Mouse (Mus musculus) adrenal gland, postnatal 14 days (tissue): ENCODE results near the gene Fcgrt. TPM values are rescaled to one million over a fixed set of nuclear protein-coding genes. Genes with fewer than 3 reads are reported as not detected.
"Not testable (repeated sequence)": the region's sequence is repeated elsewhere in the genome, so short reads cannot be mapped to it uniquely, and the experiment has no call there.

Experiments used
- DNase-seq: peaks from one replicate; pipeline ENCODE4 v3.0.0; 2021; ENCODE audit warnings: mixed read lengths
- total RNA-seq: library from RNA; stranded (reverse); gene quantifications from 2 replicates; pipeline ENCODE4 v1.2.3, GENCODE M21; 2021

Fcgrt gene
- total RNA-seq, 1 experiment from 2014 or later = 138 TPM

DNA sequence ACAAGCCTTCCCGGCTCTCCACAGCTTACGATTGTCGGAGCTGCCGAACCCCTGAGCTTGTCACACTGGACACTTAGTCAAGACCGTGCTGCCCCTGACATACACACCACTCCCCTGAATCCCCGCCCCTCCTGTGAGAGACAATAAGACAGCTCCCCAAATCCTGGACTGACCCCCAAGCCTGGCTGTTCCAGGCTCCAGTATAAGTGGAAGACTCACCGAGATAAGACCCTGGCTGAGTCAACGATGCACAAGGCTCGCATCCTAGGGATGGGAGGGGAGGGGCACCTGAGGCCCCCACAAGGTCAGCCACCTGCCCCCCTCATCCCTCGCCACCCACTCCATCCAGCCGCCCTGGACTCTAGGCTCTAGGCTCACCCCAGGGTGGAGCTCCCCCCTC, 28.2 kb upstream of the Fcgrt start:
- DNase-seq = no peak

DNA sequence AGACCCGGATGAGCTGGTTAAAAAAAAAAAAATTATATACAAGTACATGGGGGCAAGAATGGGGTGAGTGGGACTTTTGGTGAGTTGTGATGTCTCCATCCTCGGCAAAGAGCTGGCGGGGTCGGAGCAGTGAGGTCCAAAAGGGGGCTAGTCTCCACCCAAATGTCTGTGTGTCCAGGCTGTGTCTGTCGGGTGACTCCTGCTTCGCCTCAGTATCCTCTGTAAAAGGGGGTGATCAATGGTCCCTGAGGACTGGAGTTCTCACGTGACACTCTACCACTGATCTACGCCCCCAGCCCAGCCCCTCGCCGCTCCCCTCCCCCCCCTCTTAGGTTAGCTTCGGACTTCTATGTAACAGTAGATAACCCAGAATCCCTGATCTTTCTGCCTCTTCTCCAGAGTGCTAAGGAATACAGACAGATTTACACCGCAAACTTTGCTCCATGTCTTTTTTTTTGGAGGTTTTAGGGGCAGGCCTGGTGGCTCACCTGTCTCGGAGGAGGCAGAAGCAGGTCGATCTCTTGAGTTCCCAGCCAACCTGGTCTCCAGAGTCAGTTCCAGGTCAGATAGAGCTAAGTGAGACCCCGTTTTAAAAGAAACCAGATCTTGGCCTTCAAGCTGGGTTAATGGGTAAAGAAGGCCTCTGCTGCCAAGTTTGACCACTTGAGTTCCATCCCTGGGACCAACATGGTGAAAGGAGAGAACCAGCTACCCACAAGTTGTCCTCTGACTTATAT, 26.3 kb upstream of the Fcgrt start:
- no peak for DNase-seq

DNA sequence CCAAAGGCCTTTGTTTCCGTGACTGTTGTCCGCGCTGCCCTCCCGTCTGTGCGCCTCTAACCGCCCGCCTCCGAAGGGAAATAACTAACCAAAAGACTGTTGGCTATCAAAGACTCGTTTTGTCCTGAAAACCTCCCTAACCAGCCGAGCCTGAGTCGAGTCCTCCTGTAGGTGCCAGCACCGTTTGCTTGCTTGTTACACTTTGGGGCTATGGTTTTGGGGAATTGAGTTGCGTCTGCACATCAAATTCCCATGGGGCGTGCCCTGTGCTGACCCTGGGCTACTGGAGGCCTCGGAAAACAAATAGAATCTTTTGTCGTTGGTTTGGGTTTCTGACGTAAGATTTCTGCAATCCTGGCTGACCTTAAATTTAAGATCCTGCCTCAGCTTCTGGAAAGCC, 25.7 kb upstream of the Fcgrt start:
- peak; percentile 65 for DNase-seq

DNA sequence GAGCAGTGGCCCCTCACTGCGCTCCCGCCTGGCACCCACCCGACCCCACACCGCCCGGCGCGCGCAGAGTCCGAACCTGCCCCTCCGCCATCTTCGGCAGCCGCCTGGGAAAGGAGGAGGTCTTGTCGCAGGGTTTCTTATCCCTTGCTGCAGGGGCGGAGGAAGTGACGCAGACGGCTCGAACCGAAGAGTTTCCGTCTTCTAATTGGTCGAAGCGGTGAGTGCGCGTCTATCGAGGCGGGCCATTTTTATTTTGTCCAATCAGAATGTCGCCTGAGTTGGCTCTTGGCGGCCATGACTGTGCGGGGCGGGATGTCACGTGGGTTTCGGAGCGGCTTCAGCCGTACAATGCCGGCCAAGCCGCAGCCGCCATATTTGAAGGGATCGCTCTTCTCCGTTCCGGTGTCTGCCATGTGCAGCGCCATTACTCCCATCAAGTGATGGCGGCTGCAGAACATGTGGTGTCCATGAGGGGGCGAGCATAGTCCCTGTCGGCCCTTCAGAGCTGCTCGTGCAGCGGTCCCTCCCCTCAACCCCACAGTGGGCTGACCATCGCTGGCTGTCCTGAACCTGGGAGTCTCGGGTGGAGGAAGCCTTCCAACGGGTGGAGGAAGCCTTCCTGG, 25.1 kb upstream of the Fcgrt start, which contains the start of gene Rpl13a:
Gene Rpl13a (minus strand): TSS at position 138 of the 623 bp plus-strand sequence.
- DNase-seq = peak; percentile 98

DNA sequence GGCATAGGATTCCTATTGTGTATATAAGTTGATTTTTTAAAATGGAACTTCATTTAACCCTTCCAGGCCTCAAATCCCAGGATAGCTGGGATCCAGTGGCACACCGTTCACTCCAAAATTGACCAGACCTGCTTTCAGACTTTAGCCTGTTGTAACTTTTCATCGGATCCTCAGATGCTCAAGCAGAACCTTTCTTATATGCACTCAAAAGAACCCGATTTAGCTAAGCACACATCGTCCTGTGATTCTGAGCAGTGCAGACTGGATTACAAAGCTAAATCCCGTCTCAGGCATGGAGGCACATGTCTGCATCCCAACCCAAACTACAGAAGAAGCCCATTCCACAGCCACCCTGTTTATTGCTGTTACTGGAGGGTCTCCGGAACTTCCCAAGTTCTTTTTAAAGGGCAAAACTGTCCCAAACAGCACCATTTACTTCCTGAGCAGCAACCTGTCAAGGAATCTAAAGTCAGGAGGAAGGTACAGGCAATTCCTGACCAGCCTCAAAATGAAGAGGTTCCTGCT, 24.1 kb upstream of the Fcgrt start:
- DNase-seq = no peak

DNA sequence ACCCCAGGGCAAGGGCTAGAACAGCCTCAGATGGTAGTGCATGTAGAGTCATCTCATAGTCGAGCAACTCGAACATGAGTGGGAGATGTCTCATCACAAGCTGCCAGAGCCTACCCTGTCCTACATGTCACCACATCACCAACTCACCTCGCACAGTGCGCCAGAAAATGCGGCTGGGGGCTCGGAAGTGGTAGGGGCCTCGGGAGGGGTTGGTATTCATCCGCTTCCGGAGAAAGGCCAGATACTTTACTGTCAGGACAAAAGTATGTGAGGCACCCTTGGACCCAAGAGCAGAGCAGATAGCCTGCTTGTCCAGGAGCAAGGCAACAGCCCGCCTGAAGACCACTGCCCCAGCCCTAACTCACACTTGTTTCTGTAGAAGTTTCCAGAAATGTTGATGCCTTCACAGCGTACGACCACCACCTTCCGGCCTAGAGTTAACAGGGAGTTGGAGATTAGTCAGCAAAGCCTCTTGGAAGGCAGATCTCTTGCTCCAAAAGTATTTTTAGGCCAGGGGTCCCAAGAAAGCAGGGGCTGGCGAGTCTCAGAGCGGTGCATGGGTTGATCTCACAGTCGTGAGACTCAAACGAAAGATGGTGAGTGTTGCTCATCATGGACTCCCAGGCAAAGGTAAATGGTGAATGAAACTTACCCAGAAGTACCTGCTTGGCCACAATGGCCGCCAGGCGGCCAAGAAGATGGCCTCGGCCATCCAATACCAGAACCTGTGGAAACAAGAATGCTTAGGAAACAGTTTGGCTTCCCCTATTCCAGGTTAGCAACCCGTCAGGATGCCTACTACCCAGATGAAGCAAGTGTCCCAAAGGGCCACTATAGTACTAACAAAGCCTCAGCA, 23.4 kb upstream of the Fcgrt start:
- no peak for DNase-seq

DNA sequence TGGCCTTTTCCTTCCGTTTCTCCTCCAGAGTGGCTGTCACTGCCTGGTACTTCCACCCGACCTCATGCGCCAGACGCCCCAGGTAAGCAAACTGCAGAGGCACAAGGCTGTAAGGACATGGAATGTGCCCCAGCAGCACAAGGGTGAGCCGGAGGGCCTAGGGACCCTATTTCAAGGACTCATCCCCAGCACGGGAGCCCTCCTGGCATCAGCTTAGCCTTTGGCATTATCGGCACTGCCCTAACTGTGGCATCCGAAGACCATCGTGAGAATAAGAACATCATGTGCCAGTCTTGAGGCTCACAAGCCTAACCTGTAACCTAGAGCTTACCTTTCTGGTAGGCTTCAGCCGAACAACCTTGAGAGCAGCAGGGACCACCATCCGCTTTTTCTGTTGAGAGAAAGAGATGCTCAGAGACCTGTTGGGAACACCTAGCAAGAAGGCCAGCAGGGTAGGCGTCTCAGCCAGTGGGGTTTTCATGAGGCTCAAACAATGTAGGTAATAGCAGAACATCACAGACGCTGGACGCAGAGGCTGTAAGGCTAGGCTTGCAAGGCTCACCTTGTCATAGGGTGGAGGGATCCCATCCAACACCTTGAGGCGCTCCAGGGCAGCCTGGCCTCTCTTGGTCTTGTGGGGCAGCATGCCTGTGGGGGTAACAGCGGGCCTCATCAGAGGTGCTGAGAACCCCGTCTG, 22.6 kb upstream of the Fcgrt start:
- DNase-seq = no peak

DNA sequence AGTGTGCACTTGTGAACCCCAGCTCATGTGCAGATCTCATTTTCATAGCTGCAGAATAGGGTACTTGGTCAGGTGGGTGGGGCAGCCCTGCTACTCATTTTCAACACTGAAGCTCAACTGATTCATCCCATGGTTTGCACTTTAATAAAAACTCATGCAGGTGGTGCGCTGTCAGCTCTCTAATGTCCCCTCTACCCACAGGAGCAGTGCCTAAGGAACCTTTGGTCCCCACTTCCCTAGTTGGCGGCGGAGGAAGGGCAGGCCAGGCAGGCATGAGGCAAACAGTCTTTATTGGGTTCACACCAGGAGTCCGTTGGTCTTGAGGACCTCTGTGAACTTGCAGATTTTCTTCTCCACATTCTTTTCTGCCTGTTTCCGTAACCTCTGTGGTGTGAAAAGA, 22.0 kb upstream of the Fcgrt start:
- not testable (repeated sequence) for DNase-seq

DNA sequence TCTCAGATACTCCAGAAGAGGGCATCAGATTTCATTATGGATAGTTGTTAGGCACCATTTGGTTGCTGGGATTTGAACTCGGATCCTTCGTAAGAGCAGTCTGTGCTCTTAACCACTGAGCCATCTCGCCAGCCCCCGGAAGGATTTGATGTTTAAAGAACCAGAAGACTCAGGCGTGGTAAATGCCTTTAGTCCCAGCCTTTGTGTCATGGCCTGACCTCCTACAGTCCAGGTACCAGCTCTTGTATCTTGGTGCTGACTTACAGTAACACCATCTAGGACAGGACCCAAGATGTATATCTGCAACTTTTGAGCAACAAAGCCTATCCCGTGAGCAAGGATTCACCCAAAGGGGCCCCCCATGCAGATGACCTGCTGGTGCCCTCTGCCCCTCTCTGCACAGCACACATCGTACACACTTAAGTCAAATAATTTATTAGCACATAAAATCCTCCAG, 21.5 kb upstream of the Fcgrt start:
- no peak for DNase-seq

DNA sequence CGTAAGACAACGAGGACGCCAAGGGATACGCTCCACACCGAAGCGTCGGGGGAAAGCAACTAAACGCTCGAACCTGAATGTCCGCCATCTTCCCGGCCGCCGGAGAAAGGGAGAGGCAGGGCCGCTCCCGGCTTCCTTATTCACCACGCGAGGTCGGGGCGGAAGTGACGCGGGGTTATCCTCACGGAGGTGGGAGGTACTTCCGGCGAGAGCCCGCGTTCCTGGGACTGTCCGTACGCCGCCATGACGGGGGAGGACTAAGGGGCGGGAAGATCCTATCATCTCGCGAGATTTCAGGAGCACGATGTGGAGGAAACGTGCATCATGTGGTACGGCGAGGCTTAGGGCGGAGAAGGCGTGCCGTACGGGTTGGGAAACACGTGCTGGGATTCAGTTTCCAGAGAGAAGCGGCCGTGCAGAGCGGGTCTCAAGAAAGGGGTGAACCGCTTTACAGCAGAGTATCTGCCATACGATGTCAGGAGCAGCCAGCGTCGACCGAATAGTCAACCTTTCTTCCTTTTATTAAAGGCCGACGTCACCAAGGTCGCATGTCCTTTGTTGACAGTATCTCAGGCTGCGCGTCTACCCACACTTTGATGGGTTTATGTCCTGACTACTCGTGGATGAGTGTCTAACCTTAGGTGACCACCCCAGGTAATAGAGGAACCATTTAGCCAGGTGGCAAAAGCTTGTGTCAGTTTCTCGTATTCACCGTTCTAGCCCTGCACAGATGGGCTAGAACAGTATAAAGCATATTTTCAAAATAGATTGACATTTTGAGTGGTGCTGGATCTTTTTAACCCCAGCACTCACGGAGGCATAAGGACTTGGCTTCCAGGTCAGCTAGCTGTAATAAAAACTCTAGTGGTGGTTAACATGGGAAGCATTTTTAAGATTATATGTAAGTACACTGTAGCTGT, 20.8 kb upstream of the Fcgrt start, which contains the start of gene Rps11:
Gene Rps11 (minus strand): TSS at position 216 of the 920 bp plus-strand sequence.
- DNase-seq = peak; percentile 99

DNA sequence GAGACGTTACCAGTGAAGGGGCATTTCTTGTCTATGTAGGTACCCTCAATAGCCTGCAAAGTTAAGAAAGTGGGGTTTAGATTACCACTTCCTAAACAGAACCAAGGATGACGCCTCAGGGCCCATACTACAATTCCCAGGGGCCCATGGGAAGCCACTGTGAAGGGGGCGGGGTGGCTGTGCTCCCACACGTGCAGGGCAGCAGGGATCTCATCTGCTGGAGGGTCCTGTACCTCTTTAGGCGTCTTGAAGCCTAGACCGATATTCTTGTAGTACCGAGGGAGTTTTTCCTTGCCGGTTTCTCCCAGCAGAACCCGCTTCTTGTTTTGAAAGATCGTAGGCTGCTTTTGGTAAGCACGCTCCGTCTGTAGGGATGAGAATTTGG, 19.5 kb upstream of the Fcgrt start:
- peak; percentile 76 for DNase-seq

DNA sequence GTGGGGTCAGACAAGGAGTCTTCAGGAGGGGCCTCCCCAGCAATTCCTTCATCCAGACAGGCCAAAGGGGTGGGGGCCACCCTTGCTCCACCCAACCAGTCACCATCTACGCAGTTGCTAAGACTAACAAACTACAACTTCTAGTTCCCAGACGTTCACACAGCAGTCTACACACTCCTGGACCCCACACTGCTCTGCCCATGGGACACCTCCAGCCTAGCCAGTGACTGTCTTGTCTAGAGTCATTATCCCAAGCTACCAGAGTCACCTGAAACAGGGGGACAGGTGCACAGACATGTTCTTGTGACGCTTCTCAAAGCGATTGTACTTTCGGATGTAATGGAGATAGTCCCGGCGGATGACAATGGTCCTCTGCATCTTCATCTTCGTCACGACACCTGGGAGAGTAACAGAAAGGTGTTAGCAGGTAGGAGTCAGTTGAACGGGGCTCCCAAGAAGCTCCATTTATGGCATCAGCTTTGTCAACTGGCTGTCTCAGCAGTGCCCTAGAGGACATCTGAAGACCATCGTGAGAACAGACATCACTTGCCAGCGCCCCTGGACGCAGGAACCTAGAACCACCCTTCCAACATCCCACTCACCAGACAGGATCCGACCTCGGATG, 19.0 kb upstream of the Fcgrt start:
- no peak for DNase-seq

DNA sequence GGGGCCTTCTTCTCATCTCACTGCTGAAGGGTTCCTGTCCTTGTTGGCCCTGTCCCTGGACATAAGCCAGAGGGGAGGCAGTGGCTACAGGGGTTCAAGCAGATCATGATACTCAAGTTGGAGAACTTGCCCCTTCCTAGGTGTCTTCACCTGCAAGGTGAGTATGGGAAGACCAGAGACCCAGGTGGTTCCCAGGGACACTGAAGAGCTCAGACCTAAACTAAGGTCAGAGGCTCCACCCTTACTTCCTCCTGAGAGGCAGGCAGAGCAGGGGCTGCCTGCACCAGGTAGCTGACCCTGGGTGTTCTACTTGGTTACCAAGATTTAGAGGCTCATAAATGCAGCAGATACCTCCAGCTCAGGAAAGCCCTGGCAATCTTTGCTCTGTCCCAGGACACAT, 18.3 kb upstream of the Fcgrt start:
- DNase-seq = no peak

DNA sequence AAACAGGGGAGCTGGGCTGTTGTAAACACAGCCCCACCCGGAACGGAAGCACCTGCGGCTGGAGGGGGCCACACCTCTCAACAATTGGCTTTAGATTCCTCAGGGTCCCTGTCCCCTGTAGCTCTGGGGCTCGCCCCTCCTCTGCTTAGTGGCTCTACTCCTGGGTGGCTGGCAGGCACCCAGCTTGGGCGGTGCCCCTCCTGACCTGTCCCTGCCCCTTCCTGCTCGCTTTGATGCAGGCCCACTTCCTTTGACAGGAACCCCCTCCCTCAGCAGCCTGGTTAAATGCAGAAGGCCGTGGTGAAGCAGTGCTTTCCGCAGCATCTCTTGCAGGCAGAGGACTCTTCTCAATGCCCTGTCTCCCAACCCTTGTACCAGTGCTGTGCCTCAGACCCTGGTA, 17.8 kb upstream of the Fcgrt start:
- DNase-seq = peak; percentile 75

DNA sequence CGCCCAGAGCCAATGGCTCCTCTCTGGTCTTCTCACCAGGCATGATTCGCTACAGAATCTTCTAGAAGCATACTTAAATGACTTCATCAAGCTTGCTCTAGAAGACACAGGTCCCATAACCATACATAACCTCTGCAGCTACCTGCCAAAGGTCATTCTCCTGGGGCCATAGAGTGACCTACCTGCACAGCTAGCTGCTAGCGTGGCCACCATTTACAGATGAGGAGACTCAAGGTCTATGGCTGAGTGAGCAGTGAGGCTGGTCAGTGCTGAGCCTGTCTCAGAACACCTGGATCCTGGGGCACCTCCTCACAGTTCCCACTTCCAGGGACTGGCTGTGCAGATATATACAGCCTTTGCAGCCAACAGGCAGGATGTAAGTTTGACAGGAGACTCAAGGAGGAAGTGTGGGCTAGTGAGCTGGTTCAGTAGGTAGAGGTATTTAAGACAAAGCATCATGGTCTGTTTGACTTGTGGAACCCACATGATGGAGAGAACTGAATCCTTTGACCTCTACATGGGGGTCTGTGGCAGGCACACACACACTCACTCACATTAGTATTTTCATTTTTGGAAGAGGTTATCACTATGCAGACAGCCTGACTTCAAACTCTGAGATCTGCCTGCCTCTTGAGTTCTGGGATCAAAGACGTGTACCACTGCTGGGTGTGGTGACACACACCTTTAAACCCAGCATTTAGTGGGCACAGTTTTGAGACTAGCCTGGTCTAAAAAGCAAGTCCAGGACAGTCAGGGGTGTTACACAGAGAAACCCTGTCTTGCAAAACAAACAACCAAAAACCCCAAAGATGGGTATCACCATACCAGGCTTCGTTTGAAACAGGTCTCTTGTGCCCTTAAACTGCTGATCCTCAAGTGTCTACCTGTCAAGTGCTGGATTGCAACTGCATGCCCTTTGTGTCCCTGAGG, 16.4 kb upstream of the Fcgrt start:
- DNase-seq = no peak

DNA sequence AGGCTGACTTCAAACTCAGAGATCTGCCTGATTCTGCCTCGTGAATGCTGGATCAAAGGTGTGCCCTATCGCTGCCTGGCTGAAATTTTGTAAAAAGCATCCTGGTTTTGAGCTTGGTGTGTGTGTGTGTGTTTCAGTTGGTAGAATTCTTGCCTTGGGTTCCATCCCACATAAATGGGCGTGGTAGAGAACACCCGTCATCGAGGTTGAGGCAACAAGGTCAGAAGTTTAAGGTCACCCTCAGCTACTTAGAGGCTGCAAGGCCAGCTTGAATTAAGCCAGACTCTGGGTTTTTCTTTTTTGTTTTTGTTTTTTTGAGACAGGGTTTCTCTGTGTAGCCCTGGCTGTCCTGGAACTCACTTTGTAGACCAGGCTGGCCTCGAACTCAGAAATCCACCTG, 14.7 kb upstream of the Fcgrt start:
- DNase-seq = peak; percentile 34

DNA sequence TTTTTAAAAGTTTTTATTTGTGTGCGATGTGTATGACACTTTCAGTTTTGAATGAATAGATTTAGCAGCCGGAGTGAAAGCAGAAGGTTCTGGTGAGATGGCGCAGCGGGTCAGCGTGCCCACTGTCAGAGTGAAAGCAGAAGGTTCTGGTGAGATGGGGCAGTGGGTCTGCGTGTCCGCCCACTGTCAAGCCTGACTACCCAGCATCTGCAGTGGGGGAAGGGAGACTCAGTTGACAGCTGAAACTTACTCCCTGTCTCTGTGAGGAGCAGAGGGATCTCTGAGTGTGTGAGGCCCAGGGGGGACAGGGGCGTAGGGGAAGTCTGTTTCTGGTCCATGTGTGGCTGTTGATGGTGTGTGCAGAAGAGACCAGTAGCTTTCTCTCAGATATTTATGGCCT, 13.9 kb upstream of the Fcgrt start:
- peak; percentile 7 for DNase-seq

DNA sequence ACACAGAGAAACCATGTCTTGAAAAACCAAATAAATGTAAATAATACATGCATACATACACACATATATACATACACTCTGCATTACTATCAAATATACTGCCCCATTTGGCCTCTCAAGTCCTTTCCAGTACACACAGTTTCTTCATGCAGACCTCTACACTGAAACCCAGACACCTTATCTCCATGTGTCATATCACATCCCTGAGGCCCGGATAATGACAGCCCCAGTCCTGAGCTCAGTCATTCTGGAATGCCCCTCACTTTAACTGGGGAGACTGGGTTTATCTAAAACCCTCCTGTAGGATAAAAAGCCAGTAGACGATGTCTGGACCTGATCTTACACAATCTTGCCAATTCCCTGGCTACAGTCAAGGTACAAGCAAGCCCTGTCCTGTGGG, 9.8 kb upstream of the Fcgrt start:
- no peak for DNase-seq

DNA sequence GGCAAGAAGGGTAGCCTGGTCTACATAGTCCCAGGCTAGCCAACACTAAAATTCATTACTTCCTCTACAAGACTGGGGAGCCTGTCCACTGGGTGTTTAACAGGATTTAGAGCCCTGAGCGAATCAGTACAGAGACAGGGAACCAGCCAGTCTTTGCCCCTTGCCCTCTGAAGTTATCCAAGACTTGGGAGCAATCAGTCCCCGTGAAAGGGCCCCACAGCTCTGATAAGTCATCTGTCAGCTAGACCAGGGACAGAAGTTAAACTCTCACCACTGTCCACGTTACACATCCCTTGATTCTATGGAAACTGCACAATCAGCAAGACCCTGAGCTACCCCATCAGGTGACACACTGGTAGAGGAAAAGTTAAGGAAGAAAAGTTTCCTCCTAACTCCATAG, 8.9 kb upstream of the Fcgrt start:
- DNase-seq = no peak
